Mouse (Mus musculus) forebrain, embryonic 10.5 days (tissue): ENCODE data around the gene Zic5. TPM values are rescaled to one million over a fixed set of nuclear protein-coding genes. Genes with fewer than 3 reads are reported as not detected.

ENCODE experiments used
- DNase-seq: peaks from one replicate; pipeline ENCODE4 v3.0.0-alpha.2; 2017; ENCODE audit warnings: low spot score; ENCODE audit errors: extremely low spot score
- H3K27ac ChIP-seq: fragments of 300-500 bp; sonication (generic); 2 replicates; pipeline ENCODE4 v1.5.1; 2016; ENCODE audit warnings: mild to moderate bottlenecking
- H3K27me3 ChIP-seq: fragments of 300-500 bp; sonication (generic); 2 replicates; pipeline ENCODE4 v1.6.1; 2016; ENCODE audit warnings: mild to moderate bottlenecking; ENCODE audit not compliant: poor library complexity, severe bottlenecking
- H3K36me3 ChIP-seq: fragments of 300-500 bp; sonication (generic); replicated peaks from 2 replicates; pipeline ENCODE4 v1.6.1; 2016; ENCODE audit warnings: mild to moderate bottlenecking, moderate library complexity
- H3K4me1 ChIP-seq: fragments of 300-500 bp; sonication (generic); 2 replicates; pipeline ENCODE4 v1.6.1; 2016
- H3K4me3 ChIP-seq: fragments of 300-500 bp; sonication (generic); 2 replicates; pipeline ENCODE4 v1.5.1; 2016; ENCODE audit warnings: mild to moderate bottlenecking, moderate library complexity
- H3K9me3 ChIP-seq: fragments of 300-500 bp; sonication (generic); 2 replicates; pipeline ENCODE4 v1.6.1; 2016; ENCODE audit warnings: mild to moderate bottlenecking, moderate library complexity
- WGBS: fragments of 180-500 bp; shearing (Covaris S2); methylation state at CpG from one replicate; pipeline ENCODE4 v1.1.7; 2016; 5-methylcytosine and 5-hydroxymethylcytosine counted together
- polyA plus RNA-seq: library from polyadenylated mRNA; unstranded; fragments of >200 nt; fragmentation: Nextera tagmentation; extraction: Ambion mirVana; gene quantifications from 2 replicates; pipeline ENCODE4 v1.2.1, GENCODE M21; 2016

Zic5 gene
- polyA plus RNA-seq: 20.7 and 21.5 TPM in 2 replicates

- Histone ChIP-seq H3K4me3 (peak within 1 kb of the TSS; percentile 89), H3K27me3 (peaks cover 95% of the 10 kb centered on the region), H3K9me3 (no peaks in the 10 kb centered on the region), H3K4me1 (peaks cover 96% of the 10 kb centered on the region), H3K36me3 (peaks cover 12% of the 10 kb centered on the region), H3K27ac (peak within 1 kb of the TSS; percentile 99)
- DNase-seq: peak; percentile 88
- WGBS: under 1% methylated on average over 51 of the region's 62 CpGs
These were observed at the start of gene Zic5 for GRCm38 (mm10) chr14:122464763-122465741. Gene Zic5, minus strand, starts transcription at chr14:122465677.

- H3K4me1 ChIP-seq: no peaks in the 10 kb centered on the region
- DNase-seq: no peak
- H3K9me3 ChIP-seq: no peaks in the 10 kb centered on the region
- H3K36me3 ChIP-seq: no peaks in the 10 kb centered on the region
- H3K27ac ChIP-seq: no peak overlapping the region
- peaks cover 7% of the 10 kb centered on the region; the same call in 1 of the 2 replicates for H3K27me3 ChIP-seq
- no peak overlapping the region for H3K4me3 ChIP-seq
- WGBS: 81% methylated on average over 1 of the region's 1 CpGs
These were observed 48.1 kb upstream of the Zic5 start for GRCm38 (mm10) chr14:122513511-122514036.

GRCm38 (mm10) chr14:122511519-122511918, 46.0 kb upstream of the Zic5 start:
- Histone ChIP-seq H3K9me3 (no peaks in the 10 kb centered on the region), H3K27me3 (peaks cover 7% of the 10 kb centered on the region; the same call in 1 of the 2 replicates), H3K27ac (no peak overlapping the region), H3K36me3 (no peaks in the 10 kb centered on the region), H3K4me3 (no peak overlapping the region), H3K4me1 (no peaks in the 10 kb centered on the region)
- DNase-seq: no peak
- WGBS: 79% methylated on average over 3 of the region's 3 CpGs

GRCm38 (mm10) chr14:122509058-122509457, 43.6 kb upstream of the Zic5 start:
- Histone ChIP-seq H3K36me3 (no peaks in the 10 kb centered on the region), H3K4me3 (no peak overlapping the region), H3K27me3 (peaks cover 7% of the 10 kb centered on the region; the same call in 1 of the 2 replicates), H3K27ac (no peak overlapping the region), H3K9me3 (no peaks in the 10 kb centered on the region), H3K4me1 (no peaks in the 10 kb centered on the region)
- WGBS: 49% methylated on average over 2 of the region's 2 CpGs
- no peak for DNase-seq

GRCm38 (mm10) chr14:122492015-122492414, 26.5 kb upstream of the Zic5 start:
- H3K4me3 ChIP-seq: no peak overlapping the region
- DNase-seq: no peak
- 74% methylated on average over 1 of the region's 1 CpGs for WGBS
- peaks cover 33% of the 10 kb centered on the region for H3K4me1 ChIP-seq
- H3K27me3 ChIP-seq: peaks cover 66% of the 10 kb centered on the region
- H3K36me3 ChIP-seq: no peaks in the 10 kb centered on the region
- peaks cover 12% of the 10 kb centered on the region; the same call in 1 of the 2 replicates for H3K9me3 ChIP-seq
- no peak overlapping the region for H3K27ac ChIP-seq

GRCm38 (mm10) chr14:122491521-122491920, 26.0 kb upstream of the Zic5 start:
- 55% methylated on average over 6 of the region's 6 CpGs for WGBS
- H3K36me3 ChIP-seq: no peaks in the 10 kb centered on the region
- H3K27me3 ChIP-seq: peaks cover 71% of the 10 kb centered on the region
- peaks cover 12% of the 10 kb centered on the region; the same call in 1 of the 2 replicates for H3K9me3 ChIP-seq
- no peak overlapping the region for H3K4me3 ChIP-seq
- H3K4me1 ChIP-seq: peaks cover 33% of the 10 kb centered on the region
- no peak for DNase-seq
- no peak overlapping the region for H3K27ac ChIP-seq

- peak; percentile 69 for DNase-seq
- no peaks in the 10 kb centered on the region for H3K36me3 ChIP-seq
- 1% methylated on average over 51 of the region's 51 CpGs for WGBS
- peak within 1 kb of the TSS; percentile 52 for H3K4me3 ChIP-seq
- peaks cover 12% of the 10 kb centered on the region; the same call in 1 of the 2 replicates for H3K9me3 ChIP-seq
- H3K27me3 ChIP-seq: peaks cover 79% of the 10 kb centered on the region
- H3K27ac ChIP-seq: peak within 1 kb of the TSS; percentile 85
- peaks cover 38% of the 10 kb centered on the region for H3K4me1 ChIP-seq
These were observed 25.2 kb upstream of the Zic5 start, which contains the start of gene Gm10837 for GRCm38 (mm10) chr14:122490441-122491328. Gene Gm10837, plus strand, starts transcription at chr14:122490586.

GRCm38 (mm10) chr14:122489686-122490414, 24.4 kb upstream of the Zic5 start:
- no peak for DNase-seq
- H3K27me3 ChIP-seq: peaks cover 88% of the 10 kb centered on the region

GRCm38 (mm10) chr14:122489041-122489440, 23.6 kb upstream of the Zic5 start:
- under 1% methylated on average over 5 of the region's 5 CpGs for WGBS
- H3K27me3 ChIP-seq: peaks cover 96% of the 10 kb centered on the region
- H3K4me1 ChIP-seq: peaks cover 54% of the 10 kb centered on the region
- H3K27ac ChIP-seq: no peak overlapping the region
- no peaks in the 10 kb centered on the region for H3K36me3 ChIP-seq
- peak; percentile 17 for DNase-seq
- H3K4me3 ChIP-seq: peak overlapping the region; percentile 52
- 0 out of 2 replicates have a peak, but pooled peaks cover 5% of the 10 kb centered on the region for H3K9me3 ChIP-seq

More at GRCm38 (mm10) chr14:122489686-122490414, 24.4 kb upstream of the Zic5 start:
- H3K27ac ChIP-seq: peak overlapping the region; percentile 85; the same call in 1 of the 2 replicates
- no peaks in the 10 kb centered on the region for H3K36me3 ChIP-seq
- H3K9me3 ChIP-seq: peaks cover 12% of the 10 kb centered on the region; the same call in 1 of the 2 replicates
- peak overlapping the region; percentile 52 for H3K4me3 ChIP-seq
- H3K4me1 ChIP-seq: peaks cover 46% of the 10 kb centered on the region
- WGBS: under 1% methylated on average over 12 of the region's 12 CpGs

- H3K4me1 ChIP-seq: peaks cover 71% of the 10 kb centered on the region
- H3K27me3 ChIP-seq: peaks cover 98% of the 10 kb centered on the region
- H3K27ac ChIP-seq: no peak overlapping the region
- H3K36me3 ChIP-seq: no peaks in the 10 kb centered on the region
- 0 out of 2 replicates have a peak overlapping the region, but pooled peaks have one; percentile 6 for H3K4me3 ChIP-seq
- peak; percentile 50 for DNase-seq
- no peaks in the 10 kb centered on the region for H3K9me3 ChIP-seq
- WGBS: 2% methylated on average over 5 of the region's 5 CpGs
These were observed 21.9 kb upstream of the Zic5 start for GRCm38 (mm10) chr14:122487366-122487765.

- no peak overlapping the region for H3K27ac ChIP-seq
- peaks cover 78% of the 10 kb centered on the region for H3K4me1 ChIP-seq
- H3K27me3 ChIP-seq: peaks cover 99% of the 10 kb centered on the region
- 21% methylated on average over 1 of the region's 1 CpGs for WGBS
- no peak overlapping the region for H3K4me3 ChIP-seq
- H3K9me3 ChIP-seq: no peaks in the 10 kb centered on the region
- no peak for DNase-seq
- no peaks in the 10 kb centered on the region for H3K36me3 ChIP-seq
These were observed 21.1 kb upstream of the Zic5 start for GRCm38 (mm10) chr14:122486611-122487010.
